1 mouse cellular context compared by ENCODE assay signal in the genomic region with DNA sequence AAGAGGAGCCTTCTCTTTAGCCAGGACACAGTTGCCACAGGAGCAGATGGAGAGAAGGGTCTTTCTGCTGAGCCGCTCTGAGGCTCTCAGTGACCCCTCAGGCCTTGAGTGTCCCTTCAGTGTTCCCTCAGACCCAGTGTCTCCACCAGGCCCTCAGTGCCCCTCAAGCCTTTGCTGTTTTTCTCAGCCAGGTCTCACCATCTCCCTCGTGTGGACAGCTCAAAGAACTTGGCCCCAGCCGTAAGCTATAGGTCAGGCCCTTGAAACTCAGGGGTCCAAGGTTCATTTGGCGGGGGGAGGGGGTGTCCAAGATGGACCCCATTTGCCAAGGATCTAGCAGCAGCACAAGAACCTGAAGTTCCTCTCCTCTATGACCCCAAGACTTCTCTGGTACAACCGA.
TF ChIP-seq lines count a peak whose summit lies in the region.

No protein-coding gene starts in this region.

TF ChIP-seq in CH12.LX, 34 proteins besides CTCF, POLR2A, EP300 and RAD21:
- no peak for TF ChIP-seq USF1 (IDR thresholded peaks at IDR 0.05; ENCODE audit: low read depth, low read length)
- peak; percentile 44 for TF ChIP-seq SMC3 (IDR thresholded peaks at IDR 0.05; ENCODE audit: low read depth, low read length)
- no peak for TF ChIP-seq MAFK (IDR thresholded peaks at IDR 0.05; ENCODE audit: insufficient replicate concordance, low read length)
- TF ChIP-seq ZKSCAN1 (IDR thresholded peaks at IDR 0.05; ENCODE audit: borderline replicate concordance, low read depth, low read length), result no peak
- TF ChIP-seq E2F4 (IDR thresholded peaks at IDR 0.05; ENCODE audit: insufficient replicate concordance, low read depth, low read length), result no peak
